9 mouse cellular contexts compared by ENCODE assay signal in genomic region chr1:89323091-89323490, GRCm38 (mm10).
DNase-seq lines count a peak whose midpoint lies in the region; ATAC-seq and TF ChIP-seq lines count a peak whose summit lies in the region.
"Had no signal": no experiment of that assay in that cellular context is flagged by ENCODE, and none has a peak within 500 bp of the region (broad histone marks: within the 10 kb centered on the region; RNA-seq: fewer than 3 reads in every experiment).

No protein-coding gene starts in this region.

- no peaks in the 10 kb centered on the region for H3K9me3 ChIP-seq in heart, postnatal 0 days (replicated peaks; ENCODE audit: control insufficient read depth, low read length)
- H3K9me3 ChIP-seq in lung, postnatal 0 days (ENCODE audit: low read length): no peaks in the 10 kb centered on the region

- 0 out of 2 replicates have a peak, but pooled peaks have one; percentile 15 for TF ChIP-seq EP300 in heart, postnatal 0 days (IDR thresholded peaks at IDR 0.05; ENCODE audit: low read depth)
- no peak for TF ChIP-seq EP300 in lung, postnatal 0 days (IDR thresholded peaks at IDR 0.05)

- H3K4me1 ChIP-seq in heart, postnatal 0 days (ENCODE audit: control insufficient read depth, insufficient read depth): no peaks in the 10 kb centered on the region
- H3K4me1 ChIP-seq in lung, postnatal 0 days (ENCODE audit: insufficient read depth, low read depth, low read length): no peaks in the 10 kb centered on the region

- H3K9ac ChIP-seq in heart, postnatal 0 days (replicated peaks; ENCODE audit: low read depth, low read length): no peak overlapping the region
- no peak overlapping the region for H3K9ac ChIP-seq in lung, postnatal 0 days (replicated peaks; ENCODE audit: low read depth)

- peak; percentile 64 for DNase-seq in gastrocnemius, adult 18-20 months (ENCODE audit: low spot score)
- no peak for DNase-seq in gastrocnemius, postnatal 25 days
- peak; percentile 36 to 54 for DNase-seq in right cerebral cortex, postnatal 10 days (ENCODE audit: low spot score in 2 of 2)
- DNase-seq in right cerebral cortex, postnatal 25 days: no peak
- DNase-seq in cerebellum, adult 9-11 months: peak; percentile 27
- DNase-seq in heart, postnatal 0 days (ENCODE audit: low spot score): no peak
- peak; percentile 58 for DNase-seq in lung, postnatal 0 days (ENCODE audit: low spot score)
- DNase-seq in MN1 (ENCODE audit: low spot score): no peak

- no peak overlapping the region for H3K4me2 ChIP-seq in heart, postnatal 0 days (ENCODE audit: low read depth, low read length)
- H3K4me2 ChIP-seq in lung, postnatal 0 days (replicated peaks; ENCODE audit: low read depth, low read length): no peak overlapping the region

- no peak overlapping the region for H3K4me3 ChIP-seq in heart, postnatal 0 days (ENCODE audit: low read depth, low read length)
- H3K4me3 ChIP-seq in lung, postnatal 0 days (ENCODE audit: low read depth, low read length): no peak overlapping the region
- H3K4me3 ChIP-seq: myocyte had no signal

- peak overlapping the region; percentile 66 for H3K27ac ChIP-seq in heart, postnatal 0 days (ENCODE audit: low read depth)
- H3K27ac ChIP-seq in lung, postnatal 0 days (ENCODE audit: low read length): no peak overlapping the region

- no peak for ATAC-seq in heart, postnatal 0 days (ENCODE audit: insufficient read depth, low read depth)
- ATAC-seq in lung, postnatal 0 days: peak; percentile 52

- peak; percentile 60 for TF ChIP-seq CTCF in heart, postnatal 0 days (IDR thresholded peaks at IDR 0.05; ENCODE audit: low read depth)
- TF ChIP-seq CTCF in lung, postnatal 0 days (IDR thresholded peaks at IDR 0.05): peak; percentile 77

- 34% methylated on average over 2 of the region's 2 CpGs for WGBS in heart, postnatal 0 days
- 34% methylated on average over 2 of the region's 2 CpGs for WGBS in lung, postnatal 0 days

- H3K27me3 ChIP-seq in heart, postnatal 0 days (ENCODE audit: control insufficient read depth, insufficient read depth, low read length): no peaks in the 10 kb centered on the region
- no peaks in the 10 kb centered on the region for H3K27me3 ChIP-seq in lung, postnatal 0 days (replicated peaks; ENCODE audit: insufficient read depth, low read length)

- no peaks in the 10 kb centered on the region for H3K36me3 ChIP-seq in heart, postnatal 0 days (replicated peaks; ENCODE audit: control insufficient read depth, insufficient read depth, low read length)
- H3K36me3 ChIP-seq in lung, postnatal 0 days (ENCODE audit: insufficient read depth, low read length): no peaks in the 10 kb centered on the region

Comparison
In these comparisons a context has a peak if more than half of its experiments do, and no peak if none do; other contexts are left out.
1. DNase-seq: peak in gastrocnemius, adult 18-20 months (single experiment), right cerebral cortex, postnatal 10 days (2 of 2), cerebellum, adult 9-11 months (single experiment) and lung, postnatal 0 days (single experiment); none in gastrocnemius, postnatal 25 days (single experiment), right cerebral cortex, postnatal 25 days (single experiment), heart, postnatal 0 days (single experiment) and MN1 (single experiment).